ENCODE assay signal across 8 mouse cellular contexts in the genomic region with DNA sequence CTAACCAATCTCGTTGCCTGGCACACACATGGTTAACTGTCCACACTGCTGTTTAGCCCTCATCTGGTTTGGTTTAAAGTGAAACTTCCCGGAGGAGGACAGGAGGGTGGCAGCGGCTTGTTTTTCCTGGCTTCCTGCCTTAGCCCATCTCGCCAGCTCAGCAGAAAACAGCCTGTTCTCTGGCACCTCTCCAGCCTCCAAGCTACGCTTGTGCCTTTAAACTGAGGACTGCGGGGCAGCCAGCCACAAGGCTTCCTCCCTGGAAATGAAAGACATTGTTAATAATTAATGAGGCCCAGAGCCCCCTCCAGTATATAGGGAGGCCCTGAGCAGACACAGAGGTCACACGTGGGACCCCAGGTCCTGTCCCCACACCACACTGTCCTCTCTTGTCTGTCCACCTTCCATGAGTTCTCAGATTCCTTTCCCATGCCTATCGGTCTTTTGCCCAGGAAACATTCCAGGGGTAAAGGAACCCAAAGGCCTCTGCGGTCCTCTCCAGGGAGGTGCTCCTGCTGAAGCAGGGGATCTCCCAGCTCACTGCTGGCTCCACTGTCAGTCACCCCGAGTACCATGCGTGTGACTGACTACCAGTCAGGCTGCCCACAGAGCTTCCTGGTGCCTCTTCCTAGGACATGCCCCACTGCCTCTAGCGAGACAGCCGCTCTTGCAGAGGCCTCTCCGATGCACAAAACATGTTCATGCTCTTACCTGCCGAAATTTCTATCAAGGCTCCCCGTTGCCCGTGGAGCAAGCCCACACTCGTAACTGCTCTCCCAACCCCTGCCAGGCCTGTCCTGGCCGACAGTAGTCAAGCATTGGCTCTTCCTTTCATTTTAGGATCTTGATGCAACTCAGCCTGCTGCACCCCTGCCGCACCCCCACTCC.
DNase-seq lines count a peak whose midpoint lies in the region; ATAC-seq and TF ChIP-seq lines count a peak whose summit lies in the region.

No protein-coding gene starts in this region.

- H3K9ac ChIP-seq in forebrain, embryonic 12.5 days, result no peak overlapping the region
- H3K9ac ChIP-seq in heart, embryonic 13.5 days, result peak overlapping the region; percentile 34
- 0 out of 2 replicates have a peak overlapping the region, but pooled peaks have one; percentile 27 for H3K9ac ChIP-seq in kidney, postnatal 0 days (ENCODE audit: low read depth, low read length)
- peak overlapping the region; percentile 25; the same call in 1 of the 2 replicates for H3K9ac ChIP-seq in limb, embryonic 14.5 days (ENCODE audit: low read depth, low read length, severe bottlenecking)
- no peak overlapping the region for H3K9ac ChIP-seq in neural tube, embryonic 12.5 days

- DNase-seq in spleen, adult 18-20 months, result peak; percentile 34 to 39
- no peak for DNase-seq in spleen, adult 12 weeks (ENCODE audit: low spot score)
- DNase-seq in kidney, postnatal 0 days (ENCODE audit: low spot score), result peak; percentile 95
- DNase-seq in limb, embryonic 14.5 days (ENCODE audit: low spot score), result peak; percentile 96
- peak; percentile 66 for DNase-seq in urinary bladder, adult 2 months (ENCODE audit: low spot score)

- TF ChIP-seq POLR2A in limb, embryonic 14.5 days (IDR thresholded peaks at IDR 0.05; ENCODE audit: borderline replicate concordance, extremely low read depth, insufficient read depth, insufficient read length), result no peak

- no peaks in the 10 kb centered on the region for H3K27me3 ChIP-seq in forebrain, embryonic 12.5 days
- H3K27me3 ChIP-seq in heart, embryonic 13.5 days (replicated peaks), result peaks cover 23% of the 10 kb centered on the region
- no peaks in the 10 kb centered on the region for H3K27me3 ChIP-seq in kidney, postnatal 0 days (ENCODE audit: insufficient read depth, low read length)
- no peaks in the 10 kb centered on the region for H3K27me3 ChIP-seq in limb, embryonic 14.5 days (ENCODE audit: control insufficient read depth, insufficient read depth, low read length)
- H3K27me3 ChIP-seq in neural tube, embryonic 12.5 days (replicated peaks), result no peaks in the 10 kb centered on the region

- peaks cover 14% of the 10 kb centered on the region for H3K4me1 ChIP-seq in forebrain, embryonic 12.5 days
- peaks cover 60% of the 10 kb centered on the region for H3K4me1 ChIP-seq in heart, embryonic 13.5 days
- peaks cover 19% of the 10 kb centered on the region for H3K4me1 ChIP-seq in kidney, postnatal 0 days (replicated peaks; ENCODE audit: insufficient read depth, low read length)
- peaks cover 48% of the 10 kb centered on the region for H3K4me1 ChIP-seq in limb, embryonic 14.5 days (ENCODE audit: control insufficient read depth, insufficient read depth, low read length)
- H3K4me1 ChIP-seq in neural tube, embryonic 12.5 days, result peaks cover 31% of the 10 kb centered on the region

- no peak for ATAC-seq in forebrain, embryonic 12.5 days (ENCODE audit: low FRiP score)
- ATAC-seq in heart, embryonic 13.5 days (ENCODE audit: extremely low read depth, insufficient number of reproducible peaks, low FRiP score, low TSS enrichment), result peak; percentile 47; the same call in 1 of the 2 replicates
- ATAC-seq in kidney, postnatal 0 days (replicated peaks; ENCODE audit: low FRiP score, low read depth), result peak; percentile 71
- ATAC-seq in limb, embryonic 14.5 days (ENCODE audit: low FRiP score, low read depth), result peak; percentile 75
- ATAC-seq in neural tube, embryonic 12.5 days (ENCODE audit: low FRiP score, low read depth), result no peak

- peak overlapping the region; percentile 71 for H3K27ac ChIP-seq in forebrain, embryonic 12.5 days
- peak overlapping the region; percentile 83 for H3K27ac ChIP-seq in heart, embryonic 13.5 days (replicated peaks)
- H3K27ac ChIP-seq in kidney, postnatal 0 days, result peak overlapping the region; percentile 84
- peak overlapping the region; percentile 88 for H3K27ac ChIP-seq in limb, embryonic 14.5 days (replicated peaks; ENCODE audit: low read depth, low read length)
- H3K27ac ChIP-seq in neural tube, embryonic 12.5 days, result peak overlapping the region; percentile 22; the same call in 1 of the 2 replicates

- no peak for TF ChIP-seq CTCF in kidney, postnatal 0 days (IDR thresholded peaks at IDR 0.05; ENCODE audit: low read depth)

- H3K4me2 ChIP-seq in forebrain, embryonic 12.5 days, result no peak overlapping the region
- peak overlapping the region; percentile 45 for H3K4me2 ChIP-seq in heart, embryonic 13.5 days
- peak overlapping the region; percentile 24 for H3K4me2 ChIP-seq in kidney, postnatal 0 days (ENCODE audit: low read length)
- peak overlapping the region; percentile 30; the same call in 1 of the 2 replicates for H3K4me2 ChIP-seq in limb, embryonic 14.5 days (replicated peaks; ENCODE audit: low read depth, low read length, severe bottlenecking)
- H3K4me2 ChIP-seq in neural tube, embryonic 12.5 days (replicated peaks), result 0 out of 2 replicates have a peak overlapping the region, but pooled peaks have one; percentile 2

- H3K4me3 ChIP-seq in forebrain, embryonic 12.5 days (replicated peaks), result no peak overlapping the region
- H3K4me3 ChIP-seq in heart, embryonic 13.5 days, result no peak overlapping the region
- no peak overlapping the region for H3K4me3 ChIP-seq in kidney, postnatal 0 days (replicated peaks; ENCODE audit: low read depth, low read length)
- no peak overlapping the region for H3K4me3 ChIP-seq in limb, embryonic 14.5 days (replicated peaks; ENCODE audit: low read length)
- no peak overlapping the region for H3K4me3 ChIP-seq in neural tube, embryonic 12.5 days

- 71% methylated on average over 20 of the region's 20 CpGs for WGBS in forebrain, embryonic 12.5 days
- WGBS in heart, embryonic 13.5 days, result 44% methylated on average over 20 of the region's 20 CpGs
- WGBS in kidney, postnatal 0 days, result 17% methylated on average over 20 of the region's 20 CpGs
- WGBS in limb, embryonic 14.5 days, result 19% methylated on average over 20 of the region's 20 CpGs
- WGBS in neural tube, embryonic 12.5 days, result 56% methylated on average over 20 of the region's 20 CpGs

- no peaks in the 10 kb centered on the region for H3K9me3 ChIP-seq in forebrain, embryonic 12.5 days
- H3K9me3 ChIP-seq in heart, embryonic 13.5 days, result no peaks in the 10 kb centered on the region
- no peaks in the 10 kb centered on the region for H3K9me3 ChIP-seq in kidney, postnatal 0 days (replicated peaks; ENCODE audit: low read length)
- H3K9me3 ChIP-seq in limb, embryonic 14.5 days (ENCODE audit: control insufficient read depth, low read length), result no peaks in the 10 kb centered on the region
- no peaks in the 10 kb centered on the region for H3K9me3 ChIP-seq in neural tube, embryonic 12.5 days

- peaks cover 50% of the 10 kb centered on the region for H3K36me3 ChIP-seq in forebrain, embryonic 12.5 days (replicated peaks)
- H3K36me3 ChIP-seq in heart, embryonic 13.5 days, result peaks cover 80% of the 10 kb centered on the region
- H3K36me3 ChIP-seq in kidney, postnatal 0 days (ENCODE audit: insufficient read depth, low read length), result peaks cover 35% of the 10 kb centered on the region; the same call in 1 of the 2 replicates
- H3K36me3 ChIP-seq in limb, embryonic 14.5 days (ENCODE audit: control insufficient read depth, insufficient read depth, low read length), result peaks cover 74% of the 10 kb centered on the region
- H3K36me3 ChIP-seq in neural tube, embryonic 12.5 days, result peaks cover 24% of the 10 kb centered on the region

Comparison
In these comparisons a context has a peak if more than half of its experiments do, and no peak if none do; other contexts are left out.
1. ATAC-seq: peak in heart, embryonic 13.5 days (single experiment), kidney, postnatal 0 days (single experiment) and limb, embryonic 14.5 days (single experiment); none in forebrain, embryonic 12.5 days (single experiment) and neural tube, embryonic 12.5 days (single experiment).
2. H3K27ac ChIP-seq: peak in every context shown above with its lines; median percentile 88 in limb, embryonic 14.5 days; 84 in kidney, postnatal 0 days; 83 in heart, embryonic 13.5 days; 71 in forebrain, embryonic 12.5 days; 22 in neural tube, embryonic 12.5 days.
3. H3K9ac ChIP-seq: peak in heart, embryonic 13.5 days (single experiment), kidney, postnatal 0 days (single experiment) and limb, embryonic 14.5 days (single experiment); none in forebrain, embryonic 12.5 days (single experiment) and neural tube, embryonic 12.5 days (single experiment).